Mouse (Mus musculus): ENCODE measurements around the gene Rnf41. TPM values are rescaled to one million over a fixed set of nuclear protein-coding genes. Genes with fewer than 3 reads are reported as not detected.

Gene Rnf41
- polyA plus RNA-seq, 1 experiment from 2014 or later = 34.3 TPM

GRCm38 (mm10) chr10:128425260-128425659 lies 13.8 kb downstream of the Rnf41 start:
- Histone ChIP-seq H3K4me3 (ENCODE audit: low read depth, low read length) (no peak overlapping the region), H3K9ac (ENCODE audit: low read length) (no peak overlapping the region), H3K4me2 (ENCODE audit: low read depth, severe bottlenecking) (no peak overlapping the region), H3K4me1 (ENCODE audit: control insufficient read depth, insufficient read depth, low read length) (no peaks in the 10 kb centered on the region), H3K9me3 (ENCODE audit: control insufficient read depth, low read length) (no peaks in the 10 kb centered on the region), H3K27ac (replicated peaks; ENCODE audit: low read depth, low read length) (no peak overlapping the region), H3K36me3 (ENCODE audit: control insufficient read depth, insufficient read depth, low read length) (peaks cover 3% of the 10 kb centered on the region; the same call in 1 of the 2 replicates), H3K27me3 (ENCODE audit: control insufficient read depth, insufficient read depth, low read length) (no peaks in the 10 kb centered on the region)
- 83% methylated on average over 3 of the region's 3 CpGs for WGBS
- DNase-seq (ENCODE audit: low spot score) (no peak), ATAC-seq (ENCODE audit: insufficient number of reproducible peaks, low FRiP score, low TSS enrichment, low read depth) (no peak)

- H3K4me3 ChIP-seq (ENCODE audit: low read depth, low read length) = no peak overlapping the region
- 95% methylated on average over 5 of the region's 5 CpGs for WGBS
- no peak overlapping the region for H3K27ac ChIP-seq (replicated peaks; ENCODE audit: low read depth, low read length)
- H3K4me1 ChIP-seq (ENCODE audit: control insufficient read depth, insufficient read depth, low read length) = no peaks in the 10 kb centered on the region
- H3K9ac ChIP-seq (ENCODE audit: low read length) = no peak overlapping the region
- H3K9me3 ChIP-seq (ENCODE audit: control insufficient read depth, low read length) = no peaks in the 10 kb centered on the region
- no peak for DNase-seq (ENCODE audit: low spot score)
- ATAC-seq (ENCODE audit: insufficient number of reproducible peaks, low FRiP score, low TSS enrichment, low read depth) = no peak
- H3K36me3 ChIP-seq (ENCODE audit: control insufficient read depth, insufficient read depth, low read length) = peaks cover 10% of the 10 kb centered on the region; the same call in 1 of the 2 replicates
- no peak overlapping the region for H3K4me2 ChIP-seq (ENCODE audit: low read depth, severe bottlenecking)
- no peaks in the 10 kb centered on the region for H3K27me3 ChIP-seq (ENCODE audit: control insufficient read depth, insufficient read depth, low read length)
Observed at GRCm38 (mm10) chr10:128429052-128429451, 17.6 kb downstream of the Rnf41 start.

- Histone ChIP-seq H3K4me3 (ENCODE audit: low read depth, low read length) (no peak overlapping the region), H3K27ac (replicated peaks; ENCODE audit: low read depth, low read length) (no peak overlapping the region), H3K27me3 (ENCODE audit: control insufficient read depth, insufficient read depth, low read length) (no peaks in the 10 kb centered on the region), H3K4me1 (ENCODE audit: control insufficient read depth, insufficient read depth, low read length) (no peaks in the 10 kb centered on the region), H3K4me2 (ENCODE audit: low read depth, severe bottlenecking) (no peak overlapping the region), H3K9ac (ENCODE audit: low read length) (no peak overlapping the region), H3K9me3 (ENCODE audit: control insufficient read depth, low read length) (no peaks in the 10 kb centered on the region), H3K36me3 (ENCODE audit: control insufficient read depth, insufficient read depth, low read length) (peaks cover 10% of the 10 kb centered on the region; the same call in 1 of the 2 replicates)
- no peak for DNase-seq (ENCODE audit: low spot score)
- 92% methylated on average over 4 of the region's 4 CpGs for WGBS
- ATAC-seq (ENCODE audit: insufficient number of reproducible peaks, low FRiP score, low TSS enrichment, low read depth) = no peak
Observed at GRCm38 (mm10) chr10:128429454-128429853, 18.0 kb downstream of the Rnf41 start.

GRCm38 (mm10) chr10:128433417-128433816 lies 22.0 kb downstream of the Rnf41 start:
- no peak overlapping the region for H3K9ac ChIP-seq (ENCODE audit: low read length)
- DNase-seq (ENCODE audit: low spot score) (no peak), ATAC-seq (ENCODE audit: insufficient number of reproducible peaks, low FRiP score, low TSS enrichment, low read depth) (no peak)
- peaks cover 21% of the 10 kb centered on the region for H3K36me3 ChIP-seq (ENCODE audit: control insufficient read depth, insufficient read depth, low read length)
- no peaks in the 10 kb centered on the region for H3K9me3 ChIP-seq (ENCODE audit: control insufficient read depth, low read length)
- no peak overlapping the region for H3K4me3 ChIP-seq (ENCODE audit: low read depth, low read length)
- no peak overlapping the region for H3K27ac ChIP-seq (replicated peaks; ENCODE audit: low read depth, low read length)
- H3K4me2 ChIP-seq (ENCODE audit: low read depth, severe bottlenecking) = no peak overlapping the region
- no peaks in the 10 kb centered on the region for H3K4me1 ChIP-seq (ENCODE audit: control insufficient read depth, insufficient read depth, low read length)
- no peaks in the 10 kb centered on the region for H3K27me3 ChIP-seq (ENCODE audit: control insufficient read depth, insufficient read depth, low read length)
- 98% methylated on average over 2 of the region's 2 CpGs for WGBS

GRCm38 (mm10) chr10:128434681-128435080 lies 23.2 kb downstream of the Rnf41 start:
- Histone ChIP-seq H3K27ac (replicated peaks; ENCODE audit: low read depth, low read length) (no peak overlapping the region), H3K4me3 (ENCODE audit: low read depth, low read length) (no peak overlapping the region), H3K4me1 (ENCODE audit: control insufficient read depth, insufficient read depth, low read length) (no peaks in the 10 kb centered on the region), H3K36me3 (ENCODE audit: control insufficient read depth, insufficient read depth, low read length) (peaks cover 19% of the 10 kb centered on the region), H3K27me3 (ENCODE audit: control insufficient read depth, insufficient read depth, low read length) (no peaks in the 10 kb centered on the region), H3K9ac (ENCODE audit: low read length) (no peak overlapping the region), H3K4me2 (ENCODE audit: low read depth, severe bottlenecking) (no peak overlapping the region), H3K9me3 (ENCODE audit: control insufficient read depth, low read length) (no peaks in the 10 kb centered on the region)
- ATAC-seq (ENCODE audit: insufficient number of reproducible peaks, low FRiP score, low TSS enrichment, low read depth) (no peak), DNase-seq (ENCODE audit: low spot score) (no peak)
- WGBS = 90% methylated on average over 10 of the region's 10 CpGs

- ATAC-seq (ENCODE audit: insufficient number of reproducible peaks, low FRiP score, low TSS enrichment, low read depth) = no peak
- Histone ChIP-seq H3K4me3 (ENCODE audit: low read depth, low read length) (no peak overlapping the region), H3K9ac (ENCODE audit: low read length) (no peak overlapping the region), H3K27ac (replicated peaks; ENCODE audit: low read depth, low read length) (no peak overlapping the region), H3K4me2 (ENCODE audit: low read depth, severe bottlenecking) (no peak overlapping the region), H3K27me3 (ENCODE audit: control insufficient read depth, insufficient read depth, low read length) (no peaks in the 10 kb centered on the region), H3K4me1 (ENCODE audit: control insufficient read depth, insufficient read depth, low read length) (no peaks in the 10 kb centered on the region), H3K36me3 (ENCODE audit: control insufficient read depth, insufficient read depth, low read length) (peaks cover 18% of the 10 kb centered on the region), H3K9me3 (ENCODE audit: control insufficient read depth, low read length) (no peaks in the 10 kb centered on the region)
- 94% methylated on average over 17 of the region's 17 CpGs for WGBS
- DNase-seq (ENCODE audit: low spot score) = no peak
Observed at GRCm38 (mm10) chr10:128435186-128435823, 23.8 kb downstream of the Rnf41 start.

- Histone ChIP-seq H3K4me1 (ENCODE audit: control insufficient read depth, insufficient read depth, low read length) (no peaks in the 10 kb centered on the region), H3K4me2 (ENCODE audit: low read depth, severe bottlenecking) (no peak overlapping the region), H3K9me3 (ENCODE audit: control insufficient read depth, low read length) (no peaks in the 10 kb centered on the region), H3K27me3 (ENCODE audit: control insufficient read depth, insufficient read depth, low read length) (no peaks in the 10 kb centered on the region), H3K36me3 (ENCODE audit: control insufficient read depth, insufficient read depth, low read length) (peaks cover 18% of the 10 kb centered on the region), H3K4me3 (ENCODE audit: low read depth, low read length) (no peak overlapping the region), H3K27ac (replicated peaks; ENCODE audit: low read depth, low read length) (no peak overlapping the region), H3K9ac (ENCODE audit: low read length) (no peak overlapping the region)
- ATAC-seq (ENCODE audit: insufficient number of reproducible peaks, low FRiP score, low TSS enrichment, low read depth) = no peak
- no peak for DNase-seq (ENCODE audit: low spot score)
- WGBS = 93% methylated on average over 5 of the region's 5 CpGs
Observed at GRCm38 (mm10) chr10:128435873-128436272, 24.4 kb downstream of the Rnf41 start.

GRCm38 (mm10) chr10:128436376-128436775 lies 24.9 kb downstream of the Rnf41 start:
- H3K9me3 ChIP-seq (ENCODE audit: control insufficient read depth, low read length) = no peaks in the 10 kb centered on the region
- ATAC-seq (ENCODE audit: insufficient number of reproducible peaks, low FRiP score, low TSS enrichment, low read depth) (no peak), DNase-seq (ENCODE audit: low spot score) (no peak)
- 91% methylated on average over 8 of the region's 8 CpGs for WGBS
- no peak overlapping the region for H3K27ac ChIP-seq (replicated peaks; ENCODE audit: low read depth, low read length)
- H3K9ac ChIP-seq (ENCODE audit: low read length) = no peak overlapping the region
- no peaks in the 10 kb centered on the region for H3K27me3 ChIP-seq (ENCODE audit: control insufficient read depth, insufficient read depth, low read length)
- H3K4me3 ChIP-seq (ENCODE audit: low read depth, low read length) = no peak overlapping the region
- H3K4me1 ChIP-seq (ENCODE audit: control insufficient read depth, insufficient read depth, low read length) = no peaks in the 10 kb centered on the region
- H3K4me2 ChIP-seq (ENCODE audit: low read depth, severe bottlenecking) = no peak overlapping the region
- peaks cover 19% of the 10 kb centered on the region for H3K36me3 ChIP-seq (ENCODE audit: control insufficient read depth, insufficient read depth, low read length)
